Mouse (Mus musculus): ENCODE measurements around the gene Gm10715. TPM values are rescaled to one million over a fixed set of nuclear protein-coding genes. Genes with fewer than 3 reads are reported as not detected.
"Not testable (repeated sequence)": the region's sequence is repeated elsewhere in the genome, so short reads cannot be mapped to it uniquely, and the experiment has no call there.

Gm10715 gene
- polyA plus RNA-seq, 1 experiment from 2014 or later = not detected

- not testable (repeated sequence) for DNase-seq (ENCODE audit: low spot score, missing footprints); H3K4me3 ChIP-seq (ENCODE audit: low read depth, low read length); H3K4me1 ChIP-seq (ENCODE audit: control insufficient read depth, insufficient read depth, low read length); H3K9me3 ChIP-seq (ENCODE audit: control insufficient read depth, low read length); H3K36me3 ChIP-seq (ENCODE audit: control insufficient read depth, insufficient read depth, low read length); H3K27ac ChIP-seq (ENCODE audit: low read depth, low read length); H3K27me3 ChIP-seq (ENCODE audit: control insufficient read depth, insufficient read depth, low read length); ATAC-seq (ENCODE audit: low FRiP score); H3K4me2 ChIP-seq; H3K9ac ChIP-seq (ENCODE audit: low read length)
- WGBS = 91% methylated on average over 2 of the region's 7 CpGs
Observed at GRCm38 (mm10) chr9:3012054-3012621, 24.5 kb upstream of the Gm10715 start.

- DNase-seq (ENCODE audit: low spot score, missing footprints); H3K36me3 ChIP-seq (ENCODE audit: control insufficient read depth, insufficient read depth, low read length); H3K27ac ChIP-seq (ENCODE audit: low read depth, low read length); H3K27me3 ChIP-seq (ENCODE audit: control insufficient read depth, insufficient read depth, low read length); H3K4me2 ChIP-seq; H3K4me3 ChIP-seq (ENCODE audit: low read depth, low read length); H3K4me1 ChIP-seq (ENCODE audit: control insufficient read depth, insufficient read depth, low read length); H3K9me3 ChIP-seq (ENCODE audit: control insufficient read depth, low read length); H3K9ac ChIP-seq (ENCODE audit: low read length): not testable (repeated sequence)
- WGBS = no CpG with 5 or more reads among the region's 11 CpGs
- peak; percentile 58 for ATAC-seq (ENCODE audit: low FRiP score)
Observed at GRCm38 (mm10) chr9:3012733-3013279, 23.9 kb upstream of the Gm10715 start, which contains the start of gene Gm10721. TSS of gene Gm10721 (plus strand) at chr9:3013140.

GRCm38 (mm10) chr9:3015354-3015753 is 21.3 kb upstream of the Gm10715 start, which contains the start of gene Gm10720:
TSS of gene Gm10720 (plus strand) at chr9:3015654.
- not testable (repeated sequence) for DNase-seq (ENCODE audit: low spot score, missing footprints); H3K9ac ChIP-seq (ENCODE audit: low read length); H3K4me3 ChIP-seq (ENCODE audit: low read depth, low read length); H3K27ac ChIP-seq (ENCODE audit: low read depth, low read length); H3K4me2 ChIP-seq; H3K27me3 ChIP-seq (ENCODE audit: control insufficient read depth, insufficient read depth, low read length); H3K9me3 ChIP-seq (ENCODE audit: control insufficient read depth, low read length); H3K4me1 ChIP-seq (ENCODE audit: control insufficient read depth, insufficient read depth, low read length); H3K36me3 ChIP-seq (ENCODE audit: control insufficient read depth, insufficient read depth, low read length); ATAC-seq (ENCODE audit: low FRiP score)
- WGBS = 55% methylated on average over 4 of the region's 9 CpGs

GRCm38 (mm10) chr9:3015896-3016295 is 20.8 kb upstream of the Gm10715 start:
- H3K36me3 ChIP-seq (ENCODE audit: control insufficient read depth, insufficient read depth, low read length); H3K9me3 ChIP-seq (ENCODE audit: control insufficient read depth, low read length); H3K4me1 ChIP-seq (ENCODE audit: control insufficient read depth, insufficient read depth, low read length); ATAC-seq (ENCODE audit: low FRiP score); H3K9ac ChIP-seq (ENCODE audit: low read length); DNase-seq (ENCODE audit: low spot score, missing footprints); H3K4me2 ChIP-seq; H3K27me3 ChIP-seq (ENCODE audit: control insufficient read depth, insufficient read depth, low read length); H3K27ac ChIP-seq (ENCODE audit: low read depth, low read length); H3K4me3 ChIP-seq (ENCODE audit: low read depth, low read length): not testable (repeated sequence)
- 78% methylated on average over 4 of the region's 6 CpGs for WGBS

- not testable (repeated sequence) for H3K36me3 ChIP-seq (ENCODE audit: control insufficient read depth, insufficient read depth, low read length); H3K27me3 ChIP-seq (ENCODE audit: control insufficient read depth, insufficient read depth, low read length); H3K27ac ChIP-seq (ENCODE audit: low read depth, low read length); H3K4me3 ChIP-seq (ENCODE audit: low read depth, low read length); DNase-seq (ENCODE audit: low spot score, missing footprints); ATAC-seq (ENCODE audit: low FRiP score); H3K9me3 ChIP-seq (ENCODE audit: control insufficient read depth, low read length); H3K9ac ChIP-seq (ENCODE audit: low read length); H3K4me2 ChIP-seq; H3K4me1 ChIP-seq (ENCODE audit: control insufficient read depth, insufficient read depth, low read length)
- WGBS = no CpG with 5 or more reads among the region's 9 CpGs
Observed at GRCm38 (mm10) chr9:3017108-3017507, 19.6 kb upstream of the Gm10715 start, which contains the start of gene Gm10719. TSS of gene Gm10719 (plus strand) at chr9:3017408.

- H3K4me1 ChIP-seq (ENCODE audit: control insufficient read depth, insufficient read depth, low read length); H3K27ac ChIP-seq (ENCODE audit: low read depth, low read length); H3K9me3 ChIP-seq (ENCODE audit: control insufficient read depth, low read length); H3K27me3 ChIP-seq (ENCODE audit: control insufficient read depth, insufficient read depth, low read length); ATAC-seq (ENCODE audit: low FRiP score); H3K4me3 ChIP-seq (ENCODE audit: low read depth, low read length); H3K4me2 ChIP-seq; H3K9ac ChIP-seq (ENCODE audit: low read length); DNase-seq (ENCODE audit: low spot score, missing footprints); H3K36me3 ChIP-seq (ENCODE audit: control insufficient read depth, insufficient read depth, low read length): not testable (repeated sequence)
- WGBS = 63% methylated on average over 9 of the region's 9 CpGs
Observed at GRCm38 (mm10) chr9:3018944-3019343, 17.7 kb upstream of the Gm10715 start.

- H3K9ac ChIP-seq (ENCODE audit: low read length); H3K27me3 ChIP-seq (ENCODE audit: control insufficient read depth, insufficient read depth, low read length); H3K36me3 ChIP-seq (ENCODE audit: control insufficient read depth, insufficient read depth, low read length); DNase-seq (ENCODE audit: low spot score, missing footprints); H3K4me1 ChIP-seq (ENCODE audit: control insufficient read depth, insufficient read depth, low read length); H3K4me3 ChIP-seq (ENCODE audit: low read depth, low read length); H3K27ac ChIP-seq (ENCODE audit: low read depth, low read length); H3K4me2 ChIP-seq; H3K9me3 ChIP-seq (ENCODE audit: control insufficient read depth, low read length): not testable (repeated sequence)
- 75% methylated on average over 11 of the region's 19 CpGs for WGBS
- ATAC-seq (ENCODE audit: low FRiP score) = peak; percentile 60
Observed at GRCm38 (mm10) chr9:3019835-3020727, 16.6 kb upstream of the Gm10715 start.

- peak; percentile 84 for DNase-seq (ENCODE audit: low spot score, missing footprints)
- not testable (repeated sequence) for H3K9ac ChIP-seq (ENCODE audit: low read length); ATAC-seq (ENCODE audit: low FRiP score); H3K27me3 ChIP-seq (ENCODE audit: control insufficient read depth, insufficient read depth, low read length); H3K4me2 ChIP-seq; H3K4me1 ChIP-seq (ENCODE audit: control insufficient read depth, insufficient read depth, low read length); H3K4me3 ChIP-seq (ENCODE audit: low read depth, low read length); H3K36me3 ChIP-seq (ENCODE audit: control insufficient read depth, insufficient read depth, low read length); H3K27ac ChIP-seq (ENCODE audit: low read depth, low read length); H3K9me3 ChIP-seq (ENCODE audit: control insufficient read depth, low read length)
- 68% methylated on average over 9 of the region's 13 CpGs for WGBS
Observed at GRCm38 (mm10) chr9:3022316-3023008, 14.2 kb upstream of the Gm10715 start.
